Mouse (Mus musculus): Measurements from ENCODE around the gene Tcp1. TPM values are rescaled to one million over a fixed set of nuclear protein-coding genes. Genes with fewer than 3 reads are reported as not detected.

Tcp1 gene
- polyA plus RNA-seq, 1 experiment: 266 TPM

GRCm38 (mm10) chr17:12904349-12904748 is 11.2 kb upstream of the Tcp1 start:
- no peaks in the 10 kb centered on the region for H3K79me2 ChIP-seq (ENCODE audit: control insufficient read depth, insufficient read depth)
- TF ChIP-seq MYOG (IDR thresholded peaks at IDR 0.05; ENCODE audit: control insufficient read depth, extremely low read depth, insufficient read length): no peak
- TF ChIP-seq MAX (IDR thresholded peaks at IDR 0.05): no peak
- TF ChIP-seq MYOD1 (IDR thresholded peaks at IDR 0.05; ENCODE audit: control insufficient read depth, insufficient read length, low read depth): no peak
- no peak for TF ChIP-seq USF1 (IDR thresholded peaks at IDR 0.05; ENCODE audit: low read depth)
- no peak for TF ChIP-seq FOSL1 (IDR thresholded peaks at IDR 0.05; ENCODE audit: insufficient read depth, low read length, poor library complexity, severe bottlenecking)
- TF ChIP-seq CTCF (IDR thresholded peaks at IDR 0.05; ENCODE audit: control insufficient read depth, insufficient read depth, insufficient read length): no peak
- no peak for TF ChIP-seq CEBPB (IDR thresholded peaks at IDR 0.05; ENCODE audit: low read depth)
- H3K36me3 ChIP-seq (ENCODE audit: control insufficient read depth, insufficient read depth): peaks cover 9% of the 10 kb centered on the region
- no peaks in the 10 kb centered on the region for H3K27me3 ChIP-seq (ENCODE audit: control insufficient read depth, insufficient read depth, insufficient read length)
- no peaks in the 10 kb centered on the region for H3K79me3 ChIP-seq (ENCODE audit: low read depth)
- no peak overlapping the region for H3K4me3 ChIP-seq (ENCODE audit: insufficient read depth, poor library complexity, severe bottlenecking)
- H3ac ChIP-seq (ENCODE audit: control insufficient read depth, insufficient read length, low read depth): no peak overlapping the region

GRCm38 (mm10) chr17:12905810-12906209 is 9.7 kb upstream of the Tcp1 start:
- peaks cover 12% of the 10 kb centered on the region for H3K36me3 ChIP-seq (ENCODE audit: control insufficient read depth, insufficient read depth)
- TF ChIP-seq MYOG (IDR thresholded peaks at IDR 0.05; ENCODE audit: control insufficient read depth, extremely low read depth, insufficient read length): no peak
- no peak for TF ChIP-seq MYOD1 (IDR thresholded peaks at IDR 0.05; ENCODE audit: control insufficient read depth, insufficient read length, low read depth)
- TF ChIP-seq MAX (IDR thresholded peaks at IDR 0.05): no peak
- no peak for TF ChIP-seq FOSL1 (IDR thresholded peaks at IDR 0.05; ENCODE audit: insufficient read depth, low read length, poor library complexity, severe bottlenecking)
- no peak for TF ChIP-seq USF1 (IDR thresholded peaks at IDR 0.05; ENCODE audit: low read depth)
- TF ChIP-seq CTCF (IDR thresholded peaks at IDR 0.05; ENCODE audit: control insufficient read depth, insufficient read depth, insufficient read length): no peak
- TF ChIP-seq CEBPB (IDR thresholded peaks at IDR 0.05; ENCODE audit: low read depth): no peak
- H3K27me3 ChIP-seq (ENCODE audit: control insufficient read depth, insufficient read depth, insufficient read length): no peaks in the 10 kb centered on the region
- H3K79me3 ChIP-seq (ENCODE audit: low read depth): no peaks in the 10 kb centered on the region
- no peak overlapping the region for H3ac ChIP-seq (ENCODE audit: control insufficient read depth, insufficient read length, low read depth)
- no peak overlapping the region for H3K4me3 ChIP-seq (ENCODE audit: insufficient read depth, poor library complexity, severe bottlenecking)
- no peaks in the 10 kb centered on the region for H3K79me2 ChIP-seq (ENCODE audit: control insufficient read depth, insufficient read depth)

- TF ChIP-seq CTCF (IDR thresholded peaks at IDR 0.05; ENCODE audit: control insufficient read depth, insufficient read depth, insufficient read length): no peak
- TF ChIP-seq MYOD1 (IDR thresholded peaks at IDR 0.05; ENCODE audit: control insufficient read depth, insufficient read length, low read depth): no peak
- no peak for TF ChIP-seq CEBPB (IDR thresholded peaks at IDR 0.05; ENCODE audit: low read depth)
- no peak for TF ChIP-seq MAX (IDR thresholded peaks at IDR 0.05)
- TF ChIP-seq FOSL1 (IDR thresholded peaks at IDR 0.05; ENCODE audit: insufficient read depth, low read length, poor library complexity, severe bottlenecking): no peak
- TF ChIP-seq MYOG (IDR thresholded peaks at IDR 0.05; ENCODE audit: control insufficient read depth, extremely low read depth, insufficient read length): no peak
- TF ChIP-seq USF1 (IDR thresholded peaks at IDR 0.05; ENCODE audit: low read depth): no peak
- Histone ChIP-seq H3K79me2 (ENCODE audit: control insufficient read depth, insufficient read depth) (no peaks in the 10 kb centered on the region), H3K79me3 (ENCODE audit: low read depth) (no peaks in the 10 kb centered on the region), H3K36me3 (ENCODE audit: control insufficient read depth, insufficient read depth) (peaks cover 18% of the 10 kb centered on the region), H3K27me3 (ENCODE audit: control insufficient read depth, insufficient read depth, insufficient read length) (no peaks in the 10 kb centered on the region), H3ac (ENCODE audit: control insufficient read depth, insufficient read length, low read depth) (no peak overlapping the region), H3K4me3 (ENCODE audit: insufficient read depth, poor library complexity, severe bottlenecking) (no peak overlapping the region)
Observed at GRCm38 (mm10) chr17:12906436-12906835, 9.1 kb upstream of the Tcp1 start.

GRCm38 (mm10) chr17:12909361-12910280 is 5.9 kb upstream of the Tcp1 start, which contains the start of gene Pnldc1:
TSS of gene Pnldc1 (minus strand) at chr17:12910230.
- TF ChIP-seq MAX (IDR thresholded peaks at IDR 0.05): no peak
- TF ChIP-seq CEBPB (IDR thresholded peaks at IDR 0.05; ENCODE audit: low read depth): no peak
- no peak for TF ChIP-seq MYOD1 (IDR thresholded peaks at IDR 0.05; ENCODE audit: control insufficient read depth, insufficient read length, low read depth)
- TF ChIP-seq FOSL1 (IDR thresholded peaks at IDR 0.05; ENCODE audit: insufficient read depth, low read length, poor library complexity, severe bottlenecking): no peak
- no peak for TF ChIP-seq MYOG (IDR thresholded peaks at IDR 0.05; ENCODE audit: control insufficient read depth, extremely low read depth, insufficient read length)
- TF ChIP-seq CTCF (IDR thresholded peaks at IDR 0.05; ENCODE audit: control insufficient read depth, insufficient read depth, insufficient read length): no peak
- TF ChIP-seq USF1 (IDR thresholded peaks at IDR 0.05; ENCODE audit: low read depth): no peak
- Histone ChIP-seq H3K4me3 (ENCODE audit: insufficient read depth, poor library complexity, severe bottlenecking) (no peak within 1 kb of the TSS), H3K27me3 (ENCODE audit: control insufficient read depth, insufficient read depth, insufficient read length) (no peaks in the 10 kb centered on the region), H3ac (ENCODE audit: control insufficient read depth, insufficient read length, low read depth) (no peak within 1 kb of the TSS), H3K79me3 (ENCODE audit: low read depth) (peaks cover 16% of the 10 kb centered on the region), H3K36me3 (ENCODE audit: control insufficient read depth, insufficient read depth) (peaks cover 40% of the 10 kb centered on the region), H3K79me2 (ENCODE audit: control insufficient read depth, insufficient read depth) (peaks cover 27% of the 10 kb centered on the region)

- H3K4me3 ChIP-seq (ENCODE audit: insufficient read depth, poor library complexity, severe bottlenecking): no peak overlapping the region
- peaks cover 35% of the 10 kb centered on the region for H3K79me2 ChIP-seq (ENCODE audit: control insufficient read depth, insufficient read depth)
- no peaks in the 10 kb centered on the region for H3K27me3 ChIP-seq (ENCODE audit: control insufficient read depth, insufficient read depth, insufficient read length)
- H3K79me3 ChIP-seq (ENCODE audit: low read depth): peaks cover 23% of the 10 kb centered on the region
- peaks cover 43% of the 10 kb centered on the region for H3K36me3 ChIP-seq (ENCODE audit: control insufficient read depth, insufficient read depth)
- TF ChIP-seq CEBPB (IDR thresholded peaks at IDR 0.05; ENCODE audit: low read depth): no peak
- no peak for TF ChIP-seq MYOG (IDR thresholded peaks at IDR 0.05; ENCODE audit: control insufficient read depth, extremely low read depth, insufficient read length)
- no peak for TF ChIP-seq MYOD1 (IDR thresholded peaks at IDR 0.05; ENCODE audit: control insufficient read depth, insufficient read length, low read depth)
- TF ChIP-seq USF1 (IDR thresholded peaks at IDR 0.05; ENCODE audit: low read depth): no peak
- TF ChIP-seq MAX (IDR thresholded peaks at IDR 0.05): no peak
- no peak for TF ChIP-seq FOSL1 (IDR thresholded peaks at IDR 0.05; ENCODE audit: insufficient read depth, low read length, poor library complexity, severe bottlenecking)
- no peak for TF ChIP-seq CTCF (IDR thresholded peaks at IDR 0.05; ENCODE audit: control insufficient read depth, insufficient read depth, insufficient read length)
- no peak overlapping the region for H3ac ChIP-seq (ENCODE audit: control insufficient read depth, insufficient read length, low read depth)
Observed at GRCm38 (mm10) chr17:12910391-12910790, 5.1 kb upstream of the Tcp1 start.

Data from C2C12 (cell line).